Mouse (Mus musculus): ENCODE measurements around the gene Cnrip1.
A peak's percentile ranks its signal among the peaks of the same experiment; 100 is the strongest.
"Not testable (repeated sequence)": the region's sequence is repeated elsewhere in the genome, so short reads cannot be mapped to it uniquely, and the experiment has no call there.

The Cnrip1 gene

DNA sequence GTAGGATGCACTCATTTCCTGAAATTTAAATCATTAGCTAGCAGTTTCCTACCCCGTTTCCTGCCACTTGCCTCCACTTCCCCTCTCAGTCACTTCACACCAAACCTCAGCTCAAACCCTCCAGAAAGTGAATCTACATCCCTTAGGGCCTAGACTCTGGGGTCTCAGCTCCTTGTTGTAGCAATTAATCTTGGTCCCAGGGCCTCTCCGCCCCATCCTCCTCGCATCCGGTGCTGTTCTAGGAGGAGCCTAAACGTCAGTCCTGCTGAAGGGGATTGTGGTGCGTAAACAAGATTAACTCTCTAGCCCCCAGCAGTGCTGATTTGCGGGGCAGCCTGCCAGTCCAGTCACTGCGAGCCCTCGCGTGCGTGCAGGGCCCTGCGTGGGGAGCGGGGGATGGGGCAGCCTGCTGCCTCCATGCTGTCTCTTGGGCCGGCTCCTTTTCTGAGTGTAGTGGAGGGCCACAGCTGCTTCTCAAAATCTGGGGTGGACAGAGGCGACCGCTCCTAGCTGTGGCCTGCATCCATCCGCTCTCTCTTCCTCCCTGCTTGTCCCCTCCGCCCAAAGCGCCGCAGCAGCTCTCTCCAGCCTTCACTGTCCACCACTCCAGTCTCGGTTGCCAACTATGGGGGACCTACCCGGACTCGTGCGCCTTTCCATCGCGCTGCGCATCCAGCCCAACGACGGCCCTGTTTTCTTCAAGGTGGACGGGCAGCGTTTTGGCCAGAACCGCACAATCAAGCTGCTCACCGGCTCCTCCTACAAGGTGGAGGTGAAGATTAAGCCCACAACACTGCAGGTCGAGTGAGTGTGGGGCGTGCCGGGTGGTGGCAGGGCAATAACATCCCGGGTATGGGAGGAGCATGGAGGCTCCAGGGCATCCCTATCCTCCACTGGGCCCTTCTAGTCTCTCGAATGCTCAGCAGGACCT lies at the start of gene Cnrip1, which contains the start of gene Plek:
Cnrip1 (plus strand) TSS at position 42 of the 931 bp plus-strand sequence.
Plek (minus strand) TSS at position 837 of the 931 bp plus-strand sequence.
- peak; percentile 10 for DNase-seq (ENCODE audit: low read depth, low spot score)

DNA sequence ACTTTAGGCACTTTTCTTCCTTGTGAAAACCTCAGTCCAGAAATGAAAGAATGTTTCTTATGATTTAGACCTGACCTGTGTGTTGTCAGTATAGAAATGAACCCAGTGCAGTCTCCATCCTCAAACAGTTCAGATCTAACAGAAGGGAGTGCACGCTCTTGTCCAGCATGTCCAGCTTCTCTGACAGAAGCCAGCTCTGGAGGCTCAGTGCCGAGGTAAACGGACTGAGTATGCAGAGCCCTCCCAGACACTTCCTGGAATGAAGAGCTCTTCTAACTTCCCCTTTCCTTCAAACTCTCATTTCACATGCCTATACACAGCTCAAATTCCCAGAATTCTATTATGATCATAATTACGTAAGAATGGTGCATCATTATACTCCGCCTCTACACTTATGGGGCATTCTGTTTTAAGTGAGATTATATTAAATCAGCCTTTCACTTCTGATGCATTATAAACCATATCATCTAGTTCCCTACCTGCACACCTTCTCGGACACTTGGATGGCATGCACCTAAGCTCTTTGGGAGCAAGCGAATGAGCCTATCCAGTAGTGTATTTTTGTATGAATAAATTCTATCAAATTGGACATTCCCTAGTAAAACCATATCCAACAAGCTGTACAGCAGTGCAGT lies 48.5 kb upstream of the Cnrip1 start:
- no peak for DNase-seq (ENCODE audit: low read depth, low spot score)

DNA sequence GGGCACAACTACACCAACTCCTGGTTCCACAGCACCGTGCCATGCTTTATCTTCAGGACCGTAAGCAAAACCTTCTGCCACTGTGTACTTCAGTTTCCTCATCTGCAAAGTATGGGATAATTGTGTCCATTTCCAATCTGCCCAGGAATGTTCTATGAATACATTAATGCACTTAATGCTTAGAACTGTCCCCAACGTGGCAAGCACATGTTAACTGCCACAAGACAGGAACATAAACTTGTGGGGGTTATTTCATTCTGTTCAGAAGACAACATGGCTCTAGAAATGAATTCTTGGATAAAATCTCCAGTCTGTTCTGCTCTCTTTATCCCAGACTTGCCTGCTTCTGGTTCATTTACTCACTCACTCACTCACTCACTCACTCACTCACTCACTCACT lies 47.6 kb upstream of the Cnrip1 start:
- no peak for DNase-seq (ENCODE audit: low read depth, low spot score)

DNA sequence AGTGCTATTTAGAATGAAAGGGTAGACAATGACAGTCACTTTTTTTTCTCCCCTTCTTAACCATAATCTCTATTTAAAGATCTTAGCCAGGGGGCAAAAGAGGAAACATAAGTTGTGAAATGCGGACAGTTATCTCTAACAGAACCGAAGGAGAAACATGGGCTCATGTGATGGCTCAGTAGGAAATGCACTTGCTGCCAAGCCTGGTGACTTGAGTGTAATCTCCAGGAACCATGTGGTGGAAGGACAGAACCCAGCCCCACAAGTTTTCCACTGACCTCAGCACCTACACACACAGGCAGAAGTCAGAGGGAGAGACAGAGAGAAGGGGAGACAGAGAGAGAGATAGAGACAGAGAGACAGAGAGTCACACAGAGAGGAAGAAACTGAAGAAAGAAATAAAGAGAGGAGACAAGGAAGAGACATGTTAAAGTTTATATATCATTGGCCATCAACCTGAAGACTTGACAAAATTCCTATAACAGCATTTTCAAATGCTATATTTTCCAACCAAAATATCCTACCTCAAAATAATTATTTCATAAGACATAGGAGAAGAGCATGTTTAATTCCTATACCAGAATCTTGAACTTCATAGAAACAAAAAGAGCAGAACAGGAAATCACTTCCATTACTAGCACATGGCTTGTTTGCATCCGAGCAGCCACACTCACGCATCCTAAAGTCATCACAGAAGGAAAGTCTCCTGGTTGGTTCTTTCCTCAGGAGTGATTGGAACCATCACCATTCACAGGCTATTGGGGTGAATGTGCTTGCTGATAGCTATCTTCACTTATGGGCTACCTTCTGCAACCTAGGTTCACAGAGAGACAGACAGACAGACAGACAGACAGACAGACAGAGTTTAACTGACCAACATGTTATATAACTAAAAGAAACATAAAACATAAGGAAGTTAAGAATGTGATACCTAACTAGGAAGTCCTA lies 46.2 kb upstream of the Cnrip1 start:
- no peak for DNase-seq (ENCODE audit: low read depth, low spot score)

DNA sequence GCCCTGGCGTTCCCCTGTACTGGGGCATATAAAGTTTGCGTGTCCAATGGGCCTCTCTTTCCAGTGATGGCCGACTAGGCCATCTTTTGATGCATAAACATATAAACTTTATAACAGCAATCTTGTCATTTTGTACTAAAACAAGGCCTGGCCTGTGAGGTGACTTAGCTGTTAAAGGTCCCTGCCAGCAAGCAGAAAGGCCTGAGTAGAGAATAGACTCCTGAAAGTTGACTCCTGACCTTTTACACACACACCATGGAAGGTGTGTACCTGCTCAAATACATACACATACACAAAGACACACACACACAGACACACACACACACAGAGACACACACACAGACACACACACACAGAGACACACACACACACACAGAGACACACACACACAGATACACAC lies 44.9 kb upstream of the Cnrip1 start:
- not testable (repeated sequence) for DNase-seq (ENCODE audit: low read depth, low spot score)

DNA sequence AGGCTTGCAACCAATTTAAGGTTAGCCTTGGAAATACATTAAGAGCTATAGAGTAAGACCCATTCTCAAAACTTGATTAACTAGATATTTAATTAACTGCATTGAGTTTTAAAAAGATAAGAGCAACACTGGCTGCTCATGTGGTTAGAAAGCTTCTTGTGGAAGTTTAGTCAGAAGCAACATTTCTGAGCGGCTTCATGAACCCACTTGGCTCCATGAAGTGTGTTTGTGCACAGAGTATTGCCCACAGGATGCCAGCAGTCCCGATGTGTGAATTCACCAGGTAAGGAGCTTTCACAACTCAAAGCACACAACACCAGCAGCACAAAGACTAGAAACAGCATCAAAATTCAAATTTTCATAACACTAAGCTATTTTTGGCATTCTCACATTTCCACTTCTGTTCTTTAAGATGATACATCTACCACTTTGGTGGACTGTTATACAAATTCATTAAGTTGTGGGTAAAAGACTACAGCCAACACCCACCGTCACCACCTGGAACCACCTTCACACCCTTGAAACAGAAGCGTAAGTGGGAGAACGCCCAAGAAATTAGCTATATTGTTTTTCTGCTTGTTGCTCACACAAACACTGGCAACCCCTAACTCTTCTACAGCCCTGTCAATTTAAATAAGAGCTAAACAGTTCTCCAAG lies 43.7 kb upstream of the Cnrip1 start:
- DNase-seq (ENCODE audit: low read depth, low spot score) = no peak

DNA sequence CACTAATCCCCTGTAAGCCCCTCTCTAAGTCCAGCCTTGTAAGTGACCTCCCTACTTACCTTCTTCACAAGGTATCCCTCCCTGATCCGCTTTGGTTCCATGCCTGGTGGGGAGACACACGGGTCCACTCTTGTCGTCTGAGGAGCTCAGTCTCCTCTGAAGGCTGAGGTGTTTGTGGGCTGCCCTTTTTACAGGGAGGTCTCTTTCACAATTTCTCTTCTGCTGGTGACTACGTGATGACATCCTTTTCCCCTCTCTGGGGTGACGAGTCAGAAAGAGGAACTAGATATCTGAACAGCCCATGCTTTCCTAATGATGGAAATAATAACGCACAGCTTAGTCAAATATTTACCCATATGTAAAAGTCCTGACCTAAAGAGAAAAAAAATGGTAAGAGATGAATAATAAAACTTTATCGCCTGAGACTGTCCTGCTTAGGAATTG lies 42.9 kb upstream of the Cnrip1 start:
- DNase-seq (ENCODE audit: low read depth, low spot score) = no peak

DNA sequence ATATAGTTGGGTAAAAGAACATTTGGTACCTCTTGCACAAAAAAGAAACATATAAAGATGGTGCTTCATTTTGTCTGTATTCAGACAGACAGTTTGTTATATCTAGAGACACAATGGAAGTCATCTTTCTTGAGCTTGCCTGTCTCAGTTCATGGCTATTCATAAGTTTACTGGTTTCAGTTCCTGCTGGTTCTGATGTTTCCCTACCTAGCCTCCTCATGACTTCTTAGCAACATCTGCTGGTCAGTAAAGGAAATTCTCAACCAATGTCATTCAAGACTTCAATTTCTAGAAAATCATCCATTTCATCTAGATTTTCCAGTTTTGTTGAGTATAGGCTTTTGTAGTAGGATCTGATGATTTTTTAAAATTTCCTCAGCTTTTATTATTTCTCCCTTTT lies 38.4 kb upstream of the Cnrip1 start:
- no peak for DNase-seq (ENCODE audit: low read depth, low spot score)

DNA sequence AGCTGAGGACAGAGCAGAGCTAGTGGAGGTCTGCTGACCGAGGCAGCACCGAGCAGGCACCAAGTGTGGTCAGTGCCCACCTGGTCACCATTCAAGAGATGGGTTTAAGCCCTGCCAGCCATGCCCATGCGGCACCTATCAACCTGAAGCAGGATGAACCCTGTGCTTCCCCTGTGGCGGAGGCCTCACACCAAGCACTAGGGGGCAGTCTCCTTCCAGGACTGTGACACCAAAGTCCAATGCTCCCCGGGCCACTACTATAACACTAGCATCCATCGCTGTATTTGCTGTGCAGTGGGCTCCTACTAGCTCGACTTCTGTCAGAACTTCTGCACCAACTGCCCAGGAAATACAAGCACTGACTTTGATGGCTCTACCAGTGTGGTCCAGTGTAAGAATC lies 32.1 kb upstream of the Cnrip1 start:
- DNase-seq (ENCODE audit: low read depth, low spot score) = peak; percentile 17

DNA sequence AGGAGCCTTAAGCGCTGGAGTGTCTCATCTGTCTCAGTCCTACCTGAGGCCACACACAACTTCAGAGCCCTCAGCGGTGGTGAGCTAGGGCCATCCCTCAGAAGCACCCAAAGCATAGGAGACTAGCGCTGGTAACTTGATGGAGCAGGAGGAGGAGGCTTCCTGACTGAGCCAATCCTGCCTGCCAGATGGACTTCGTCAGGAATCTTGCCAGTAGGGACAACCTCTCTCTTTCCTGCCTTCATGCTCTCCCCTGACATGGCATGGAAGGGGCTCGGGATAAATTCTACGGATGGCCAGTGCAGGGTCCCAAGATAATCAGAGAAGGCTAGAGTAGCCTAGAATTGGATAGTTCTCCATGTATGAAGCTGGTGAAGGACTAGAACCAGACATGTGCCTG lies 28.2 kb upstream of the Cnrip1 start:
- no peak for DNase-seq (ENCODE audit: low read depth, low spot score)

DNA sequence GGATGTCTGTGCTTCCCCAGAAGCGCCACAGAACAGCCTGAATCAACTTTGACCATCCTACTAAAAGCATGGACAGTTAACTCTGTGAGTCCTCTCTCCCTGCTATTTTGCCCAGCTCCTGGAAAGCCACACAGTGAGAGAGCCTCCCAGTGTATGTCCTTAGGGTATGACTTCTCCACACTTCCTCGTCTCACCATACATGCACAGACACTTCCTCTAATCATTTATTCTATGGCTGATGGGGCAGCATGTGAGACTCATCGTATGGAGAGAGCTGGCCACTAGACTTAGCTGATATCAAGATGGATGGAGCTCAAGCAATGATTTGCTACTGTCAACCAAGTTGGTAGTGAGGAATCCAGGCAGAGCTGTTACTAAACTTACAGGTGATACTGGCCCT lies 27.4 kb upstream of the Cnrip1 start:
- no peak for DNase-seq (ENCODE audit: low read depth, low spot score)

DNA sequence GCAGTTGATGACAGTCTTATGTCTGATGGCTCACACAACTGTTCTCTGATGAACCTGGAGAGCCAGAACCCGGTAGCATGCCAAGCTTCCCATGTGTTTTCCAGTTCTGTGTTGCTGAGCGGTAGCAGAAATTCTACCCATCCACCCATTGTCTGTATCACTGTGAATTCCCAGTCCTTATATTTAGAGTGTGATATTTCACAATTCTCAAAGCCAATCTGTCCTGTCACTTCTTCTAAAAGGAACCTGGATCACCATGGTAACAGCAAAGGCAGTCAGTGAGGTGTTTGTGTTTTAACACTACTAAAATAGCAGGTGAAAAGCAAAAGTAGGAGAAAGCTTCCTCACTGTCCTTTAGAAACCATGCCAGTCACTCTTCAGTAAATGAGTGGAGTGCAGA lies 5.6 kb upstream of the Cnrip1 start:
- DNase-seq (ENCODE audit: low read depth, low spot score) = no peak

DNA sequence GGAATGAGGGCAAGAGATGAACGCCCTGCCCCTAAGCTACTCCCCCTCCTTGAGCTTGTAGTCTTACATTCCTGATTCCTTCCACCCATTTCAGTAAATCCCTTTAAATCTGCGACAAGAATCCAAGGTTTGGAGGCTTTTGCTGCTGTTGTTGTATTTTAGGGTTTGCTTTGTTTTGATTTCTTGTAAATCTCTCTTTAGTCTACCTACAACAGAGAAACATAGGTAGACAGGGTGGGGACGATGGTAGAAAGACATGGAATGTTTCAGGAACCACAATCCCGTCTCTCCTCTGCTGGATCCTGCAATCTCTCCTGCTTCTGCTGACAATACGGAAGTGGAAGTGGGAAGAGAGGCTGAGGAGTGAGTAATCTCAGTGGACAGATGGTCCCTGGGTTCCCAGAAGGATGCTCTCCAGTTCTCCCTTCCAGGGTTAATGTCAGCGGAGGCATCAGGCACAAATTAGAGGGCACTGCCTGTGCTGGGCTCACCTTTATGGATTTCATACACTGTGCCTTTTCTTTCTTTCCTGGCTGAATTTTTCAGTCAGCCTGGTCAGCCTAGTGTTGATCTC lies 1.2 kb downstream of the Cnrip1 start:
- DNase-seq (ENCODE audit: low read depth, low spot score) = no peak

DNA sequence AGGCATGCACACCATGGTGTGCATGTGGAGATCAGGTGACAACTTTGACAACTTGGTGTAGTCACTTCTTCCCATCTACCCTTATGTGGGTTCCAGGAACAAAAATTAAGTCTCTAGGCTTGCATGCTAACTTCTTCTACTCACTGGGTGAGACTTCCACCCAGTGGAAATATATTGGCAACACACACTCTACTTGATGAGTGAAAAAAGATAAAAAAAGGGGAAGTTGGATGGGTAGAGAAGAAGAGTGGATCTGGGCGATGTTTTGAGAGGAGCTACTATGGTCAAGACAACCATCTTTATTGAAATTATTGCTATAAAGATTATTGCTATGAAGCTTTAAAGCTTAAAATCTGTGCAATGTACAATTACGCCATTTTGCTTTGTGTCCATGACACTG lies 18.0 kb downstream of the Cnrip1 start:
- not testable (repeated sequence) for DNase-seq (ENCODE audit: low read depth, low spot score)

DNA sequence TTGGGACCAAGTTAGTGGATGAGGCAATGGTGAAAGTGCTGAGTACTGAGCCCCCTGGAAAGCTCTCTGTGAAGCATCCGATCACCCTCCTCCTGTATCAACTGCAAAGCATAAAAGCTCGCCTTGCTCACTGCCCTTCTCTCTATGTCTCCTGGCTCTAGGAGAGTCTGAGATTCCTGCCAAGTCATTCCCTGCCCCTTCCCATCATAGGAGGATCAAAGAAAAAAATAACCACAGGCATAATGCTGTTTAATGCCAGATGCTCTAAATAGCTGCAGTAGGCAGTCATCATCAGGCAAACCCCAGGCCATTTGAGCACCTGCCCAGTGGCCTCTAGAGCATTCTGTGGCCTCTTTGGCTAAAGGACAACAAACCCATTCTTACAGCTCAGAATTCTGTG lies 24.3 kb downstream of the Cnrip1 start:
- no peak for DNase-seq (ENCODE audit: low read depth, low spot score)

DNA sequence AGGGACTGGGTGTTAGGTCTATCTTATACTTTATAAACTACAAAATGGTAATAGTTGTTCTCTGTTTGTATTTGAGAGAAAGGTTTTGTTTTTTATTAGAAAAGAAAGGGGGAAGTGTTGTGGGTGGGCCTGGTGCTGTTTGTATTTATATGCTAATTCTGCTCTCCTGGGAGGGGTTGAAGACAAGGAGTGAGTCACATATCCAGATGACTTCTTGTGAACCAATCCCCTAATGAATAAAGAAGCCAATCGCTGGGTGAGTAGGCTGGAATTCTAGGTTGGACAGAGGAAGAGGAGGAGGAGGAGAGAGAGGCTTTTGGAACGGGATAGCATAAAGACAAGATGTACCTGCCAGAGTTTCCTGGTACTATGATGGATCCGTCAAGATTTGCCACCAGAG lies 30.7 kb downstream of the Cnrip1 start:
- DNase-seq (ENCODE audit: low read depth, low spot score) = peak; percentile 52

DNA sequence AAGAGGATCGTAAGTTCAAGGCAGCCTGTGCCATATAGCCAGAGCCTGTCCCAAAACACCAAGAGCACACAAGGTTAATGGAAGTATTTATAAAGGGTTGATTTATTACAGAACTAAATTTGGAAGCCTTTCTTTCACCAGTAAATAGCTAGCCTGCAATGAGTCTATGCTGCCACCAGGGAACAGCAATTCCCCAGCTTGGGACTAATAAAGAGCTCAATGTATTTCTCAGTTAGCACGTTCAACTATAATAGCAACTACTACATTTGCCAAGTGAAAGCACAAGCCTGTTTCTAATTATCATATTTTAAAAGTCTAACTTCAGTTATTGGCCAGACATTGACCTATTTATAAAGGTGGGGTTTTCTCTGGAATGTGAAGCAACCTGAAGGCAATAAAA lies 31.6 kb downstream of the Cnrip1 start:
- peak; percentile 44 for DNase-seq (ENCODE audit: low read depth, low spot score)

DNA sequence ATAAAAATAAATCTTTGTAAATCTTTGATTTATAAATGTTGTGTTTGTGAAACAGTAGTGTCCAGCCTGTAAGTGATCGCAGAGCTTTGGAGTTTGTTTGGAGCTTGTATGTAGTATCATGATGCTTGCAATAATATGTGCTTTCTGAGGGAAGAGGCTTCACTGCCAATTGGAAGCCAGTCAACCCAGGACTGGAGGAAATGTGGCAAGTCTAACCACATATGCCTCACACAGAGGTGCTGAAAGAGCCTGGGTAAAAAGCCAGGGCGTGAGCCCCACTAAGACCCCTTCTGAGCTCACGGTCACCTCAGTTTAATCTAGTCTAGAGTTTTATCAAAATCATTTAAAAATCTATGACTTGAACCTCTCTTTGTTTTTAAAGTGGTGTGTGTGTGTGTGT lies 32.1 kb downstream of the Cnrip1 start:
- no peak for DNase-seq (ENCODE audit: low read depth, low spot score)

DNA sequence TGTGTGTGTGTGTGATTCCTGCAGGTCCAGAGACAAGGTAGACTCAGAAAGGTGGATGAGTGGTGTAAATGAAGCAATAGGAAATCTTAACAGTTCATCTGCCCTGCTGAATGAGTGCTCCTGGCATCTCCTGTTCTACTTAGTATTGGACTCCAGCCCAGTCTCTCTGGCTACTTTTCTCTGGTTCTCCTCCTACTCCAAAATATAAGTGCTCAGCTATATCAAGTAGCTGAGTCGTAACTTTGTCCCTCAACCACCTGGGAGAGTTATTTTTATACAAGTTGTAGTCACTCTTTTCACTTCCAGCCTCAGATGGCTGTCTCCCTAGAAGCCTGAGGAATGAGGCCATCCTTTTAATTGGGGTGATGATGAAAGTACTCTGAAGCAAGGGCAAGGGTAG lies 32.5 kb downstream of the Cnrip1 start:
- DNase-seq (ENCODE audit: low read depth, low spot score) = no peak

DNA sequence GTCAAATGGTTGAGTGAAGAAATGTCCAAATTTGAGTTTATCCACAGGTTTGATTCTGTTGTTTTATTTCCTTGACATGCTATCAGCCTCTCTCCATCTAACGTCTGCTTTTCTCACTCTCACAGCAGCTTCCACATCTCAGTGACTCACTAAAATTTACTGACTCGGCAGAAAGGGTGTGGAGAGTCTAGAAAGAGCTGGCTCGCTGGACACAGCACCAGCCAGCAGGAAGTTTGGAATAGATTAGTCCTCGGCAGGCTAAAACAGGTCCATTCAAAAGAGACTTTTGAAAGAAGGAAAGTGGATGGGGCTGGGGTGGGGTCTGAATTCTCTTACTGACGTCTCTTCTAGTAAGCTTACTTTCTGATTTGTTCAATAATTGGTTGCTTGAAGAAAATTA lies 34.7 kb downstream of the Cnrip1 start:
- no peak for DNase-seq (ENCODE audit: low read depth, low spot score)

DNA sequence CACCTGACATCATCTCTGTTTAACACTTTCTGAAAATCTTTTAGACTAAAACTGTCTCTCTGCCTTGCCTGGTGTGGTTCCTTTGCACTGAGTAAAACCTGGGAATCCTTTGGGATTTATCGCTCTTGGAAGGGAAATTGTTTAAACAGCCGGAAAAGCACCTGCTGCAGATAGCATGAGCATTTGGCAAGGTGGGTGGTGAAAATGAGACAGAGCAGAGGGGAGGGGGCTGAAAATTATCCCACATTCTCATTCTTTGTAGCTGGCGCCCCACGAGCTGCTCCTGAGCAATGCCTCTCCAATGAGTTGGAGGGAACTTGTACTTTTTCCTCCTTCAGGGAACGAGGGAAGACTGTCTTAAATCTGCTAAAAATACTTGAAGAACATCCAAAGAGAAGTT lies 55.5 kb downstream of the Cnrip1 start:
- DNase-seq (ENCODE audit: low read depth, low spot score) = no peak
